Mouse (Mus musculus) hindbrain, embryonic 10.5 days (tissue): ENCODE measurements around the gene Mcu. TPM values are rescaled to one million over a fixed set of nuclear protein-coding genes. Genes with fewer than 3 reads are reported as not detected.
A peak's percentile ranks its signal among the peaks of the same experiment; 100 is the strongest.

Source experiments
- DNase-seq: peaks from one replicate; pipeline ENCODE4 v3.0.0-alpha.2; 2017; ENCODE audit warnings: low spot score
- H3K27ac ChIP-seq: fragments of 300-500 bp; sonication (generic); 2 replicates; pipeline ENCODE4 v1.5.1; 2016; ENCODE audit warnings: mild to moderate bottlenecking, moderate library complexity
- H3K27me3 ChIP-seq: fragments of 300-500 bp; sonication (generic); 2 replicates; pipeline ENCODE4 v1.6.1; 2016; ENCODE audit warnings: mild to moderate bottlenecking; ENCODE audit not compliant: poor library complexity, insufficient read depth, severe bottlenecking
- H3K36me3 ChIP-seq: fragments of 300-500 bp; sonication (generic); 2 replicates; pipeline ENCODE4 v1.6.1; 2016; ENCODE audit warnings: mild to moderate bottlenecking, moderate library complexity
- H3K4me1 ChIP-seq: fragments of 300-500 bp; sonication (generic); replicated peaks from 2 replicates; pipeline ENCODE4 v1.6.1; 2016; ENCODE audit warnings: mild to moderate bottlenecking
- H3K4me3 ChIP-seq: fragments of 300-500 bp; sonication (generic); 2 replicates; pipeline ENCODE4 v1.5.1; 2016; ENCODE audit warnings: mild to moderate bottlenecking, moderate library complexity
- H3K9me3 ChIP-seq: fragments of 300-500 bp; sonication (generic); 2 replicates; pipeline ENCODE4 v1.6.1; 2016; ENCODE audit warnings: mild to moderate bottlenecking, moderate library complexity
- WGBS: fragments of 180-500 bp; shearing (Covaris S2); methylation state at CpG from one replicate; pipeline ENCODE4 v1.1.7; 2016; 5-methylcytosine and 5-hydroxymethylcytosine counted together
- polyA plus RNA-seq: library from polyadenylated mRNA; unstranded; fragments of >200 nt; fragmentation: Nextera tagmentation; extraction: Ambion mirVana; gene quantifications from 2 replicates; pipeline ENCODE4 v1.2.1, GENCODE M21; 2016

Gene Mcu
- polyA plus RNA-seq, 1 experiment from 2014 or later: 18.6 TPM

- Histone ChIP-seq H3K36me3 (no peaks in the 10 kb centered on the region), H3K9me3 (no peaks in the 10 kb centered on the region), H3K4me1 (peaks cover 21% of the 10 kb centered on the region), H3K4me3 (no peak overlapping the region), H3K27ac (no peak overlapping the region), H3K27me3 (no peaks in the 10 kb centered on the region)
- 91% methylated on average over 9 of the region's 9 CpGs for WGBS
- DNase-seq: no peak
Observed at GRCm38 (mm10) chr10:59512173-59512572, 104.3 kb downstream of the Mcu start.

GRCm38 (mm10) chr10:59511427-59511963 lies 105.0 kb downstream of the Mcu start:
- 60% methylated on average over 14 of the region's 14 CpGs for whole genome bisulfite sequencing
- Histone ChIP-seq H3K4me3 (no peak overlapping the region), H3K27ac (no peak overlapping the region), H3K36me3 (no peaks in the 10 kb centered on the region), H3K27me3 (no peaks in the 10 kb centered on the region), H3K4me1 (peaks cover 21% of the 10 kb centered on the region), H3K9me3 (no peaks in the 10 kb centered on the region)
- DNase-seq: no peak

GRCm38 (mm10) chr10:59510713-59511426 lies 105.6 kb downstream of the Mcu start:
- DNase-seq: no peak
- Histone ChIP-seq H3K4me3 (no peak overlapping the region), H3K27me3 (no peaks in the 10 kb centered on the region), H3K36me3 (no peaks in the 10 kb centered on the region), H3K4me1 (peaks cover 21% of the 10 kb centered on the region), H3K9me3 (no peaks in the 10 kb centered on the region), H3K27ac (no peak overlapping the region)
- WGBS: 82% methylated on average over 14 of the region's 14 CpGs

GRCm38 (mm10) chr10:59509197-59509596 lies 107.3 kb downstream of the Mcu start:
- H3K4me1 ChIP-seq: peaks cover 16% of the 10 kb centered on the region
- WGBS: 95% methylated on average over 4 of the region's 4 CpGs
- H3K9me3 ChIP-seq: no peaks in the 10 kb centered on the region
- H3K27me3 ChIP-seq: no peaks in the 10 kb centered on the region
- H3K27ac ChIP-seq: no peak overlapping the region
- no peak overlapping the region for H3K4me3 ChIP-seq
- no peak for DNase-seq
- no peaks in the 10 kb centered on the region for H3K36me3 ChIP-seq

- peaks cover 20% of the 10 kb centered on the region for H3K4me1 ChIP-seq
- H3K36me3 ChIP-seq: no peaks in the 10 kb centered on the region
- DNase-seq: no peak
- H3K27me3 ChIP-seq: no peaks in the 10 kb centered on the region
- no peak overlapping the region for H3K4me3 ChIP-seq
- no peak overlapping the region for H3K27ac ChIP-seq
- no peaks in the 10 kb centered on the region for H3K9me3 ChIP-seq
- WGBS: 87% methylated on average over 5 of the region's 5 CpGs
Observed at GRCm38 (mm10) chr10:59506711-59507110, 109.8 kb downstream of the Mcu start.

- Histone ChIP-seq H3K36me3 (no peaks in the 10 kb centered on the region), H3K4me3 (no peak overlapping the region), H3K4me1 (peaks cover 11% of the 10 kb centered on the region), H3K9me3 (no peaks in the 10 kb centered on the region), H3K27me3 (no peaks in the 10 kb centered on the region), H3K27ac (no peak overlapping the region)
- no peak for DNase-seq
- WGBS: 81% methylated on average over 3 of the region's 3 CpGs
Observed at GRCm38 (mm10) chr10:59504291-59504690, 112.2 kb downstream of the Mcu start.

- H3K4me3 ChIP-seq: peak overlapping the region; percentile 19; the same call in 1 of the 2 replicates
- no peaks in the 10 kb centered on the region for H3K36me3 ChIP-seq
- no peaks in the 10 kb centered on the region for H3K9me3 ChIP-seq
- no peak overlapping the region for H3K27ac ChIP-seq
- H3K4me1 ChIP-seq: peaks cover 11% of the 10 kb centered on the region
- H3K27me3 ChIP-seq: no peaks in the 10 kb centered on the region
- WGBS: 59% methylated on average over 31 of the region's 31 CpGs
- DNase-seq: no peak
Observed at GRCm38 (mm10) chr10:59503433-59504210, 112.9 kb downstream of the Mcu start.

GRCm38 (mm10) chr10:59502381-59502780 lies 114.1 kb downstream of the Mcu start:
- Histone ChIP-seq H3K4me1 (peaks cover 11% of the 10 kb centered on the region), H3K4me3 (no peak overlapping the region), H3K36me3 (no peaks in the 10 kb centered on the region), H3K9me3 (no peaks in the 10 kb centered on the region), H3K27me3 (no peaks in the 10 kb centered on the region), H3K27ac (no peak overlapping the region)
- no peak for DNase-seq
- 87% methylated on average over 12 of the region's 12 CpGs for WGBS

GRCm38 (mm10) chr10:59501761-59502160 lies 114.7 kb downstream of the Mcu start:
- no peak for DNase-seq
- 90% methylated on average over 9 of the region's 9 CpGs for WGBS
- Histone ChIP-seq H3K4me3 (no peak overlapping the region), H3K27ac (no peak overlapping the region), H3K27me3 (no peaks in the 10 kb centered on the region), H3K9me3 (no peaks in the 10 kb centered on the region), H3K36me3 (no peaks in the 10 kb centered on the region), H3K4me1 (peaks cover 11% of the 10 kb centered on the region)

GRCm38 (mm10) chr10:59500225-59500624 lies 116.3 kb downstream of the Mcu start:
- WGBS: 81% methylated on average over 3 of the region's 3 CpGs
- no peaks in the 10 kb centered on the region for H3K36me3 ChIP-seq
- H3K4me1 ChIP-seq: peaks cover 11% of the 10 kb centered on the region
- no peaks in the 10 kb centered on the region for H3K9me3 ChIP-seq
- no peak overlapping the region for H3K27ac ChIP-seq
- H3K27me3 ChIP-seq: no peaks in the 10 kb centered on the region
- no peak for DNase-seq
- H3K4me3 ChIP-seq: no peak overlapping the region

GRCm38 (mm10) chr10:59497019-59497418 lies 119.5 kb downstream of the Mcu start:
- Histone ChIP-seq H3K9me3 (peaks cover under 1% of the 10 kb centered on the region; the same call in 1 of the 2 replicates), H3K4me3 (no peak overlapping the region), H3K4me1 (no peaks in the 10 kb centered on the region), H3K27me3 (no peaks in the 10 kb centered on the region), H3K36me3 (no peaks in the 10 kb centered on the region), H3K27ac (no peak overlapping the region)
- DNase-seq: no peak
- 94% methylated on average over 11 of the region's 11 CpGs for WGBS

GRCm38 (mm10) chr10:59494917-59495316 lies 121.6 kb downstream of the Mcu start:
- H3K4me3 ChIP-seq: no peak overlapping the region
- peaks cover 8% of the 10 kb centered on the region; the same call in 1 of the 2 replicates for H3K9me3 ChIP-seq
- H3K27ac ChIP-seq: no peak overlapping the region
- DNase-seq: no peak
- H3K36me3 ChIP-seq: peaks cover 4% of the 10 kb centered on the region; the same call in 1 of the 2 replicates
- H3K4me1 ChIP-seq: no peaks in the 10 kb centered on the region
- 89% methylated on average over 8 of the region's 8 CpGs for WGBS
- no peaks in the 10 kb centered on the region for H3K27me3 ChIP-seq

GRCm38 (mm10) chr10:59494044-59494443 lies 122.4 kb downstream of the Mcu start:
- Histone ChIP-seq H3K4me3 (no peak overlapping the region), H3K27me3 (no peaks in the 10 kb centered on the region), H3K4me1 (no peaks in the 10 kb centered on the region), H3K27ac (no peak overlapping the region), H3K36me3 (peaks cover 4% of the 10 kb centered on the region; the same call in 1 of the 2 replicates), H3K9me3 (peaks cover 8% of the 10 kb centered on the region; the same call in 1 of the 2 replicates)
- 74% methylated on average over 2 of the region's 2 CpGs for WGBS
- no peak for DNase-seq
